Mouse (Mus musculus) heart, embryonic 11.5 days (tissue): Measurements from ENCODE around the gene Nos1ap. TPM values are rescaled to one million over a fixed set of nuclear protein-coding genes. Genes with fewer than 3 reads are reported as not detected.

Experiments
- ATAC-seq: fragments of 200-750 bp; cut with Nextera tagmentation; replicated peaks from 2 replicates; pipeline ENCODE4 v1.8.0; 2017; ENCODE audit warnings: moderate library complexity; ENCODE audit not compliant: insufficient number of reproducible peaks, low FRiP score, low TSS enrichment
- H3K27ac ChIP-seq: fragments of 300-500 bp; sonication (generic); 2 replicates; pipeline ENCODE4 v1.5.1; 2014; ENCODE audit warnings: mild to moderate bottlenecking, low read depth, low read length
- H3K27me3 ChIP-seq: fragments of 300-500 bp; sonication (generic); 2 replicates; pipeline ENCODE4 v1.6.1; 2014; ENCODE audit warnings: mild to moderate bottlenecking, low read length, mixed read lengths; ENCODE audit not compliant: control insufficient read depth, insufficient read depth
- H3K36me3 ChIP-seq: fragments of 300-500 bp; sonication (generic); 2 replicates; pipeline ENCODE4 v1.6.1; 2014; ENCODE audit warnings: mild to moderate bottlenecking, low read length, moderate library complexity, mixed read lengths; ENCODE audit not compliant: control insufficient read depth, insufficient read depth
- H3K4me1 ChIP-seq: fragments of 300-500 bp; sonication (generic); 2 replicates; pipeline ENCODE4 v1.6.1; 2014; ENCODE audit warnings: low read length; ENCODE audit not compliant: control insufficient read depth, insufficient read depth
- H3K4me2 ChIP-seq: fragments of 300-500 bp; sonication (generic); 2 replicates; pipeline ENCODE4 v1.6.1; 2014; ENCODE audit warnings: mild to moderate bottlenecking, moderate library complexity
- H3K4me3 ChIP-seq: fragments of 300-500 bp; sonication (generic); 2 replicates; pipeline ENCODE4 v1.5.1; 2014; ENCODE audit warnings: low read depth, low read length
- H3K9ac ChIP-seq: fragments of 300-500 bp; sonication (generic); 2 replicates; pipeline ENCODE4 v1.6.1; 2014; ENCODE audit warnings: mild to moderate bottlenecking, low read depth, low read length, moderate library complexity
- H3K9me3 ChIP-seq: fragments of 300-500 bp; sonication (generic); replicated peaks from 2 replicates; pipeline ENCODE4 v1.6.1; 2016; ENCODE audit warnings: low read length; ENCODE audit not compliant: control insufficient read depth
- WGBS: fragments of 180-500 bp; shearing (Covaris S2); extraction: QIAGEN DNeasy Blood & Tissue Kit; methylation state at CpG from one replicate; pipeline ENCODE4 v1.1.7; 2014; ENCODE audit not compliant: insufficient replicate concordance; 5-methylcytosine and 5-hydroxymethylcytosine counted together
- polyA plus RNA-seq: library from polyadenylated mRNA; unstranded; fragments of >200 nt; fragmentation: Nextera tagmentation; extraction: Ambion mirVana; gene quantifications from 2 replicates; pipeline ENCODE4 v1.2.1, GENCODE M21; 2014

Gene Nos1ap
- polyA plus RNA-seq, 1 experiment from 2014 or later = 15.5 TPM

GRCm38 (mm10) chr1:170580485-170581110 lies 9.1 kb downstream of the Nos1ap start:
- Histone ChIP-seq H3K4me2 (peak overlapping the region; percentile 44), H3K4me3 (no peak overlapping the region), H3K27me3 (no peaks in the 10 kb centered on the region), H3K9ac (no peak overlapping the region), H3K27ac (peak overlapping the region; percentile 22; the same call in 1 of the 2 replicates), H3K4me1 (peaks cover 35% of the 10 kb centered on the region), H3K36me3 (0 out of 2 replicates have a peak, but pooled peaks cover 3% of the 10 kb centered on the region), H3K9me3 (no peaks in the 10 kb centered on the region)
- no peak for ATAC-seq
- 45% methylated on average over 13 of the region's 13 CpGs for WGBS

GRCm38 (mm10) chr1:170579476-170579875 lies 10.2 kb downstream of the Nos1ap start:
- Histone ChIP-seq H3K27ac (no peak overlapping the region), H3K9me3 (no peaks in the 10 kb centered on the region), H3K4me3 (no peak overlapping the region), H3K36me3 (0 out of 2 replicates have a peak, but pooled peaks cover 3% of the 10 kb centered on the region), H3K27me3 (no peaks in the 10 kb centered on the region), H3K4me2 (no peak overlapping the region), H3K4me1 (peaks cover 41% of the 10 kb centered on the region), H3K9ac (no peak overlapping the region)
- 87% methylated on average over 5 of the region's 5 CpGs for WGBS
- no peak for ATAC-seq

- peaks cover 41% of the 10 kb centered on the region for H3K4me1 ChIP-seq
- no peak for ATAC-seq
- WGBS = 89% methylated on average over 4 of the region's 4 CpGs
Observed at GRCm38 (mm10) chr1:170579063-170579462, 10.6 kb downstream of the Nos1ap start.

GRCm38 (mm10) chr1:170576728-170577065 lies 13.0 kb downstream of the Nos1ap start:
- ATAC-seq = 0 out of 2 replicates have a peak, but pooled peaks have one; percentile 39
- WGBS = 49% methylated on average over 6 of the region's 6 CpGs
- no peak overlapping the region for H3K4me2 ChIP-seq
- no peaks in the 10 kb centered on the region for H3K27me3 ChIP-seq
- no peaks in the 10 kb centered on the region for H3K9me3 ChIP-seq
- H3K4me1 ChIP-seq = peaks cover 38% of the 10 kb centered on the region
- H3K36me3 ChIP-seq = no peaks in the 10 kb centered on the region
- H3K9ac ChIP-seq = no peak overlapping the region
- peak overlapping the region; percentile 12; the same call in 1 of the 2 replicates for H3K27ac ChIP-seq
- no peak overlapping the region for H3K4me3 ChIP-seq

More at GRCm38 (mm10) chr1:170579063-170579462, 10.6 kb downstream of the Nos1ap start:
- H3K4me2 ChIP-seq = no peak overlapping the region
- H3K36me3 ChIP-seq = 0 out of 2 replicates have a peak, but pooled peaks cover 2% of the 10 kb centered on the region
- H3K9ac ChIP-seq = no peak overlapping the region
- no peak overlapping the region for H3K4me3 ChIP-seq
- no peak overlapping the region for H3K27ac ChIP-seq
- no peaks in the 10 kb centered on the region for H3K9me3 ChIP-seq
- no peaks in the 10 kb centered on the region for H3K27me3 ChIP-seq

- Histone ChIP-seq H3K36me3 (no peaks in the 10 kb centered on the region), H3K4me3 (no peak overlapping the region), H3K4me2 (no peak overlapping the region), H3K4me1 (peaks cover 38% of the 10 kb centered on the region), H3K9ac (no peak overlapping the region), H3K27me3 (no peaks in the 10 kb centered on the region), H3K9me3 (no peaks in the 10 kb centered on the region), H3K27ac (no peak overlapping the region)
- no peak for ATAC-seq
- 57% methylated on average over 6 of the region's 6 CpGs for WGBS
Observed at GRCm38 (mm10) chr1:170576012-170576727, 13.5 kb downstream of the Nos1ap start.

GRCm38 (mm10) chr1:170573117-170573516 lies 16.5 kb downstream of the Nos1ap start:
- Histone ChIP-seq H3K4me1 (peaks cover 27% of the 10 kb centered on the region), H3K36me3 (no peaks in the 10 kb centered on the region), H3K9me3 (no peaks in the 10 kb centered on the region), H3K27me3 (no peaks in the 10 kb centered on the region), H3K9ac (no peak overlapping the region), H3K4me2 (no peak overlapping the region), H3K27ac (no peak overlapping the region), H3K4me3 (no peak overlapping the region)
- no peak for ATAC-seq
- WGBS = 84% methylated on average over 7 of the region's 7 CpGs

GRCm38 (mm10) chr1:170566969-170567368 lies 22.7 kb downstream of the Nos1ap start:
- Histone ChIP-seq H3K27me3 (no peaks in the 10 kb centered on the region), H3K9ac (no peak overlapping the region), H3K36me3 (no peaks in the 10 kb centered on the region), H3K4me1 (peaks cover 5% of the 10 kb centered on the region; the same call in 1 of the 2 replicates), H3K9me3 (no peaks in the 10 kb centered on the region), H3K27ac (no peak overlapping the region), H3K4me2 (no peak overlapping the region), H3K4me3 (no peak overlapping the region)
- ATAC-seq = no peak
- 66% methylated on average over 4 of the region's 4 CpGs for WGBS

- H3K9me3 ChIP-seq = no peaks in the 10 kb centered on the region
- H3K36me3 ChIP-seq = no peaks in the 10 kb centered on the region
- WGBS = 90% methylated on average over 2 of the region's 2 CpGs
- no peak overlapping the region for H3K27ac ChIP-seq
- H3K9ac ChIP-seq = no peak overlapping the region
- no peak for ATAC-seq
- H3K4me2 ChIP-seq = no peak overlapping the region
- H3K4me1 ChIP-seq = peaks cover 5% of the 10 kb centered on the region; the same call in 1 of the 2 replicates
- no peak overlapping the region for H3K4me3 ChIP-seq
- H3K27me3 ChIP-seq = no peaks in the 10 kb centered on the region
Observed at GRCm38 (mm10) chr1:170566538-170566937, 23.1 kb downstream of the Nos1ap start.
